Mouse (Mus musculus): ENCODE measurements around the gene Smg6.

GRCm38 (mm10) chr11:74996482-74996881 is 70.9 kb downstream of the Smg6 start:
- TF ChIP-seq CTCF (IDR thresholded peaks at IDR 0.05; ENCODE audit: insufficient read depth, low read length) (no peak), POLR2A (IDR thresholded peaks at IDR 0.05; ENCODE audit: borderline replicate concordance, extremely low read depth, low read depth, low read length) (no peak)

Measured in lung, adult 2 months (tissue).